Mouse (Mus musculus) lung, adult 2 months (tissue): ENCODE results near the gene Lamtor3. TPM values are rescaled to one million over a fixed set of nuclear protein-coding genes. Genes with fewer than 3 reads are reported as not detected.
A peak's percentile ranks its signal among the peaks of the same experiment; 100 is the strongest.
"Not testable (repeated sequence)": the region's sequence is repeated elsewhere in the genome, so short reads cannot be mapped to it uniquely, and the experiment has no call there.

ENCODE experiments used
- DNase-seq: peaks from one replicate; pipeline ENCODE4 v3.0.0; 2022
- H3K4me1 ChIP-seq: fragments of 200-500 bp; 2 replicates; pipeline ENCODE4 v1.6.1; 2011; ENCODE audit warnings: low read length; ENCODE audit not compliant: control insufficient read depth, insufficient read depth
- H3K4me3 ChIP-seq: fragments of 200-500 bp; replicated peaks from 2 replicates; pipeline ENCODE3; 2011; ENCODE audit warnings: low read depth, mild to moderate bottlenecking, control low read depth, low read length; ENCODE audit errors: extremely low read depth
- CTCF ChIP-seq: fragments of 200-500 bp; IDR thresholded peaks from 2 replicates; pipeline ENCODE4 v1.5.1; 2011; ENCODE audit warnings: mild to moderate bottlenecking, low read length, control low read depth; ENCODE audit not compliant: insufficient read depth
- POLR2A ChIP-seq: fragments of 200-500 bp; IDR thresholded peaks from 2 replicates; pipeline ENCODE4 v1.6.1; 2011; ENCODE audit warnings: low read depth, mild to moderate bottlenecking, control low read depth, low read length, borderline replicate concordance; ENCODE audit errors: extremely low read depth
- WGBS: fragments of 180-500 bp; shearing (Covaris S2); methylation state at CpG from one replicate; pipeline ENCODE4 v1.1.7; 2018; 5-methylcytosine and 5-hydroxymethylcytosine counted together
- polyA plus RNA-seq: library from polyadenylated mRNA; depleted of rRNA; stranded (reverse); fragments of >200 nt; gene quantifications from 2 replicates; pipeline ENCODE4 v1.2.3, GENCODE M21; 2012

Gene Lamtor3
- polyA plus RNA-seq, 1 experiment, result 31.7 TPM

GRCm38 (mm10) chr3:137896386-137896785 is 21.9 kb upstream of the Lamtor3 start:
- 81% methylated on average over 4 of the region's 4 CpGs for WGBS
- no peak for DNase-seq
- no peak overlapping the region for H3K4me3 ChIP-seq
- TF ChIP-seq CTCF (no peak), POLR2A (no peak)
- H3K4me1 ChIP-seq, result no peaks in the 10 kb centered on the region

GRCm38 (mm10) chr3:137896867-137897266 is 21.4 kb upstream of the Lamtor3 start:
- WGBS, result 88% methylated on average over 3 of the region's 3 CpGs
- Histone ChIP-seq H3K4me3 (no peak overlapping the region), H3K4me1 (no peaks in the 10 kb centered on the region)
- no peak for TF ChIP-seq POLR2A
- no peak for TF ChIP-seq CTCF
- DNase-seq, result no peak

- WGBS, result 76% methylated on average over 5 of the region's 5 CpGs
- Histone ChIP-seq H3K4me1 (no peaks in the 10 kb centered on the region), H3K4me3 (no peak overlapping the region)
- TF ChIP-seq POLR2A (no peak), CTCF (no peak)
- no peak for DNase-seq
Observed at GRCm38 (mm10) chr3:137897685-137898084, 20.6 kb upstream of the Lamtor3 start.

- whole genome bisulfite sequencing, result 58% methylated on average over 10 of the region's 10 CpGs
- no peak for DNase-seq
- TF ChIP-seq CTCF, result no peak
- no peak for TF ChIP-seq POLR2A
- no peaks in the 10 kb centered on the region for H3K4me1 ChIP-seq
- no peak overlapping the region for H3K4me3 ChIP-seq
Observed at GRCm38 (mm10) chr3:137900149-137900548, 18.2 kb upstream of the Lamtor3 start.

DNA sequence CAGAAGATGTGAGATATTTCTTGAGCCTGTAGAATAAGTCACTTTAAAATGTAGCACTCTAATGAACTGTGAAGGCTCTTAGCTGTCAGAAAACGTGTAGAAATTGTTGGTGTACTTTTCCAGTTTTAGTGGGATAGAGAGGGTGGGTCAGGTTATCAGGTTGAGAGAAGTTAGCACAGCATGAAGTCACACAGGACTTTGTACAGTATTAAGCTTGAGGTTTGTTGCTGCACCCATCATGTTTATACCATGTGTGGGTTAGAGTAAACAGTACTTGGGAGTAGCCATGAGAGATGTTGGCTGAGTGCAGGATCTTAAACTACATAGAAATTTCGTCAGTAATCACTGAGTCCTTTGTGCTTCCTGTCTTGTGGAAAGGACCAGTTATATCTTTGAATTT is 5.2 kb upstream of the Lamtor3 start:
- 41% methylated on average over 2 of the region's 2 CpGs for WGBS
- Histone ChIP-seq H3K4me1 (0 out of 2 replicates have a peak, but pooled peaks cover 2% of the 10 kb centered on the region), H3K4me3 (no peak overlapping the region)
- DNase-seq, result no peak
- TF ChIP-seq CTCF (no peak), POLR2A (no peak)

- not testable (repeated sequence) for H3K4me3 ChIP-seq, DNase-seq, H3K4me1 ChIP-seq
- 100% methylated on average over 1 of the region's 1 CpGs for WGBS
Observed at GRCm38 (mm10) chr3:137914567-137914966, 3.7 kb upstream of the Lamtor3 start.

- TF ChIP-seq POLR2A, result no peak
- no peak for TF ChIP-seq CTCF
- 30% methylated on average over 12 of the region's 12 CpGs for WGBS
- Histone ChIP-seq H3K4me1 (peaks cover 5% of the 10 kb centered on the region; the same call in 1 of the 2 replicates), H3K4me3 (peak overlapping the region; percentile 68)
- DNase-seq, result no peak
Observed at GRCm38 (mm10) chr3:137917694-137918171, 573 bp upstream of the Lamtor3 start.

GRCm38 (mm10) chr3:137918932-137919311 is 616 bp downstream of the Lamtor3 start:
- 16% methylated on average over 6 of the region's 6 CpGs for WGBS
- DNase-seq, result no peak
- Histone ChIP-seq H3K4me1 (peaks cover 5% of the 10 kb centered on the region; the same call in 1 of the 2 replicates), H3K4me3 (peak overlapping the region; percentile 86)
- TF ChIP-seq POLR2A (no peak), CTCF (no peak)

GRCm38 (mm10) chr3:137919398-137919797 is 1.1 kb downstream of the Lamtor3 start:
- 86% methylated on average over 7 of the region's 7 CpGs for WGBS
- H3K4me3 ChIP-seq, result peak overlapping the region; percentile 86
- no peak for DNase-seq
- TF ChIP-seq CTCF (no peak), POLR2A (no peak)
- peaks cover 5% of the 10 kb centered on the region; the same call in 1 of the 2 replicates for H3K4me1 ChIP-seq

DNA sequence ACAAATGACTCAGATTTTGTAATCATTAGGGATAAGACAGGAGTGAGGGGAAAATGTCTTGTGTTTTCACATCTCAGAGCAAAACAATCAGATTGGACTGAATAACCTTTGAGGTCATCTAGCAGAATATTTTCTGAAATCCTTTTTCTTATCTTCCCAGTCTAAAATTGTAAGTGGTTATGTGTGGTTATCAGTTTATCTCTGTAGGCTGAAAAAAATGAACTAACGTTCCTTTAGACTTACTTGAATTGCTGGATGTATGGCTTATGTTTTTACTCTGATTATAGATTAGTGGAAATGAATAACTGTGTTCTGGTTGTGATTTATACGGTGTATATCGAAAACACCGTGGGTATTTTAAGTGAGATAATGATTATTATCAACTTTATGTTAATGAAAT is 2.3 kb downstream of the Lamtor3 start:
- WGBS, result 90% methylated on average over 4 of the region's 4 CpGs
- no peak for DNase-seq
- Histone ChIP-seq H3K4me3 (no peak overlapping the region), H3K4me1 (peaks cover 5% of the 10 kb centered on the region; the same call in 1 of the 2 replicates)
- TF ChIP-seq CTCF (no peak), POLR2A (no peak)
